Mouse (Mus musculus) c-Kit-positive CD71-positive TER-119-positive erythroid progenitor cells, embryonic 14.5 days (primary cell): Measurements from ENCODE around the gene Lrrc8c.
"Not testable (repeated sequence)": the region's sequence is repeated elsewhere in the genome, so short reads cannot be mapped to it uniquely, and the experiment has no call there.

Source experiments
- DNase-seq: peaks from one replicate; pipeline ENCODE4 v3.0.0-alpha.2; 2013; ENCODE audit warnings: low spot score

Gene Lrrc8c

DNA sequence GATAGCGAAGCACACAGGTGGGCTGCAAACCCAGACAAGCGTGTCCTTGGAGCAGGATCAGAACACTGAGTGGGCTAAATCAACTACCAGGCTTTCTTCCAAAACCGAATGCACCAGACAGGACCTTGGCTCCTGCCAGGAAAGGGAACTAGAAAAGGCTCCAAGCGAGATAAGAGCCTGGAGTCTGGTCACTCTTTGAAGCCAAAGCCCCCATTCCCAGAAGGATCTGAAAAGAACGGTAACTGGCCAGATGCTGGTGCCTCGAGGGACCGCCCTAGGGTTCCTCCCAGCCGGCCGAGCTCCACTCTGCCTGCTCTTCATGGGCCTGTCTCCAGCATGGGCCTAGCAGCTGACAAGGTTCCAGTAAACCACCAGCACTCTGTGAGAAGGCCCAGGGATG is 83.4 kb downstream of the Lrrc8c start:
- no peak for DNase-seq

DNA sequence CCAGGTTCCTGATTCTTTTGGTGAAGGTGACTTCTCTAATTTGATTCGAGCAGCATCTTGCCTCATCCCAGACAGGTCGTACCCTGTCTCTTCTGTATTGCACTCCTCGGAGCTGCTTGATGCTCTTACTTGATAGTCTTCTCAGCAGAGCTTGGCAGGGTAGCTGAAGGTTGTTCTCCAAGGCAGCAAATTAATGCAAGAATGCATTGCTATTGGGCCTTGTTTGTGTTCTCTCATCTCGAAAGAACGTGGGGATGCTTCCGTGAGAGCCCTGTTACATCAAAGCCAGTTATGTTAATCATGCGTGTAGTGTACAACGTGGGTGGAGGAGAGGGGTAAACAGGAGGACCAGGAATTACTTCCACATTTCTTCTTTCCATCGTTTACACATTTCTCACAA is 86.5 kb downstream of the Lrrc8c start:
- DNase-seq, result no peak

DNA sequence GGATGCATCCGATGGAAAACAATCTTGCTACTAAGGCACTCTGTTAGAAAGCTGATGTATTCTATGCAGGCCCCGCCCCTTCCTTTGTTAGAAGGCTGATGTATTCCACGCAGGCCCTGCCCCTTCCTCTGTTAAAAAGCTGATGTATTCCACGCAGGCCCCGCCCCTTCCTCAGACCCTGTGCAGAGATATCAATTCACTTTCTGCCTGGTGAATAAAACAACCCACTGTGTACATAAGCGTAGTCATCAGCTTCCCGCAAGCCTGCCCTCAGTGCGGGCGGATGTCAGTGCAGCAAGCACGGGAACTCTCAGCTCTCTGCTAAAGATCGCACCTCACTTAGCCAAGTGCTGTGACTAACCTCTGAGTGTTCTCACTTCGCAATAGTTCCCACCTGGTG is 90.5 kb downstream of the Lrrc8c start:
- no peak for DNase-seq

DNA sequence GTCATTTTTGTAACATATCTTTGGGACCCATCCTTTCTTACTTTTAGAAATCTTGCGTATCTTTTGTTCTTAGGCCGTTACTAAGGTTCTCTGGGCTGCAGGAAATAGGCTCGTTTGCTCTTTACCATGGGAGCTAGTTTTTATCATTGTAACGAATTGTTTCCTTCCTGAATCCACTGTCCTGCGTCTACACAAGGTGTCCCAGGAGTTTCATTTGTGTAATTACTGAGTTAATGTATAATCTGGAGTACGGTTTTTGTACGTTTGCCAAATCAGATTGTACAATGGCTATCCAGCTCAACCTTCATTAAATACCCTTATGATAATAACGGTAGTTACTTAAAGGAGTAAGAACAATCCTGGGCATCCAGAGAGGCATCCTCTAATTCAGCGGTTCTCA is 93.8 kb downstream of the Lrrc8c start:
- DNase-seq, result no peak

DNA sequence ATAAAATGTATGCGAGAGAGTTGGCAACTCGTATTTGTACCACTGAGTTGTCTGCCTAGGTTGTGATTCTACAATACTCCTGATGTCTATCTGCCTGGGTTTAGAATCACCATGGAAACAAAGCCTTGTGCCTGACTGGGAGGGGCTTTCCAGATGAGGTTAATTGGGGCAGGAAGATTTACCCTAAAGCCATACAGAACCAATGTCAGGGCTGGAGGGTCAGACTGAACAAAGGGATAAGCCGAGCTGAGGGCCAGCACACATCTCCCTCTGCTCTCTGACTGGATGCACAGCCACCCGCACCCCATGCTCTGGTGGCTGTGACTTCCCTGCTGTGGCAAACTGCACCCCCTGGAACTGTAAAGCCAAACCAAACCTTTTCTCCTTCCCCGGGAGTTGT is 94.8 kb downstream of the Lrrc8c start:
- DNase-seq, result no peak

DNA sequence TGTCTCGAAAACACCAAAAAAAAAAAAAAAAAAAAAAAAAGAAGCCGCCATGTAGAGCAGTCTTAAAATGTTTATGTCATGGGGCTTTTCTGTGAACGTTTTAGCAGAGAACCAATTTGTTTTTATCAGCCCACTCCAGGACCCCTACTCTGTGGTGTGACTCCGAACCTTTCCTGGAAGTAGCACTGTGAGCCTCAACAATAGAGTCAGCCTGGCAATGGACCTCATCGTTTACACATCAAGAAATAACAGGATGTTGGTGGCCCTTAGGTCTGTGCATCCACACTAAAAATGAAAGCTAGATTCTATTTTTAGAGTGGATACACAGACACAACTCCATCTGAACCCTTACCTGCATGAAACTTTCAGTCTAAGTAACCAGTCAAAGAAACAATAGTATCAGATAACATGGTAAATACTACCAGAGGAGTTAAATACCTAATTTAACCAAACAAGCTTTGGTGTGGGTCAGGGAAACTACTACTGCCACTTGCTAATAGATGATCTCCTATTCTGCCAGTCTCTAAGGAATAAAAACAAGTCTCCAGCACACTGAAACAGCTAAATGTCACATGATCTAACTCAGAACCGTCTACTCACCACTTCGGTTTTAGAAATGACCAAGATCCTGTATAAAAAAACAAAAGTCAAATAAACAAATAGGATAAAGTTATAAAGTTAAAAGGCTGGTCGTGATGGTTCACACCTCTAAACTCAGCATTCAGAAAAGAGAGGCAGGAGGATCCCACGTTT is 95.7 kb downstream of the Lrrc8c start:
- DNase-seq, result no peak

DNA sequence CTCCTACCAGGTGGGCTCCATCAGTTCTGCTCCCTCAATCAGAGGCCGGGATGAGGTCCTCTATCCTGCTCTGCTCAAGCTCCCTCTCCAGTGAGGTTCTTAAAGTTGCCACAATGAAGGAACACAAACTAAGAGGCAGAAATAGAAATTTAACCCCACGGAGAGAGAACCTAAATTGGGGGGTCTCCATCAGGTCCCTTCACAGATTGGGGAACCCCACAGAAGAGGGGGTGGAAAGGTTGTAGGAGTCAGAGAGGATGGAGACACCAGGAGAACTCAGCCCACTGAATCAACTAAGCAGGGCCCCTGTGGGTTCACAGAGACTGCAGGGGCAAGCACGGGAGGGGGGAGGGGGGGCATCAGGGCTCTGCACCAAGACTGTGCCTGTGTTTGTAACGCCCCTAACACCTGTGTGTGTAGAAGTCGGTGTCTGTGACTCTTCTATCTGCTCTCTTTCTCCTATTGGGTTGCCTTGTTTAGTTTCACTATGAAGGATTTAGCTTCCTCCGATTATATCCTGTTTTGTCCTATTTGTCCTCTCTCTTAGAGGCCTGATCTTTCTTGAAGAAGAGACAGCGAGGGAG is 96.8 kb downstream of the Lrrc8c start:
- DNase-seq, result no peak

DNA sequence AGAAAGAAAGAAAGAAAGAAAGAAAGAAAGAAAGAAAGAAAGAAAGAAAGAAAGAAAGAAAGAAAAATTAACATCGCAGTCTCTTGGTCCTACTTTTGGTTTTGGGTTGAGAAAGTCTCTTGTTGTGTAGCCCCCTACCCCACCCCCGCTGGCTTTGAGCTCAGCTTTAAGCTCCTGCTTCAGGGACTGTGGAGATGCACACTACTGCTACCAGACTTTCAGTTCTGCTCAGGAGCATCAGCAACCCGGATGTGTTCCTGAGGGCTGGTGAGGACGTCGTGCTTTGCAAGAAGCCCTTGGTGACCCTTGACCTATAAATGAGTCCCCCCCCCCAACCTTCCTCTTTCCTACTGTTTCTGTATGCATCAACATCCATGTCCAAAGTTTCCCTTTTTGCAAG is 97.3 kb downstream of the Lrrc8c start:
- DNase-seq, result no peak

DNA sequence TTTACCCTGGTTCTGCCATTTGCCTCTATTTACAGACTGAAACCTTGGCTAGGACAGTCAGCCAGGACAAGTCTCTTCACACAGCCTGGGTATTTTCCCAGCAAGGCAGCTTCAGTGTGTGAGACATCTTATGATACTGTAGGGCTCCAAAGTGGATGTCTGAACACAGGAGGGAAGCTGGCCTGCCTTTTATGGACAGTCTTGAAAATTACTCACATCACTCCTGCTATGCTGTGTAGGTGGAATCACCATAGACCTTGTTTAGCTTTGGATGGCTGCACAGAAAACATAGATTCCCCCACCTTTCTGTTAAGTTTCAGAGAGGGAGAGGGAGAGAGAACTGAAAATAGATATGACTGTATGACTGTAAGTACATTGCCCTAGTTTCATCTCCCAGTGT is 99.3 kb downstream of the Lrrc8c start:
- DNase-seq, result no peak

DNA sequence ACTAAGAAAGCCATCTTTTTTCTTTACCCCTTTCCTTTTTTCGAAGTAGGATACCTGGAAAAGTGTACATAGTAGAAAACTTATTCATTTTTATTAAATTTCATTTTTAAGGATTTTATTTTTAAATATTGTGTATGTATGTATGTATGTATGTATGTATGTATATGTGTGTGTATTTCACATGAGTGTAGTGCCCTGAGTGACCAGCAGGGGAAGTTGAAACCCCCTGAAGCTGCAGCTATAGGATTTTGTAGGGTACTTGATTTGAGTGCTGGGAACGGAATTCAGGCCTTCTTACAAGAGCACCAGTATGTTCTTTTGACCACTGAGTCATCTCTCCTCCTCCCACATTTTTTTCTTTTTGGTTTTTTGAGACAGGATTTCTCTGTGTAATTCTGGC is 100.5 kb downstream of the Lrrc8c start:
- DNase-seq, result no peak

DNA sequence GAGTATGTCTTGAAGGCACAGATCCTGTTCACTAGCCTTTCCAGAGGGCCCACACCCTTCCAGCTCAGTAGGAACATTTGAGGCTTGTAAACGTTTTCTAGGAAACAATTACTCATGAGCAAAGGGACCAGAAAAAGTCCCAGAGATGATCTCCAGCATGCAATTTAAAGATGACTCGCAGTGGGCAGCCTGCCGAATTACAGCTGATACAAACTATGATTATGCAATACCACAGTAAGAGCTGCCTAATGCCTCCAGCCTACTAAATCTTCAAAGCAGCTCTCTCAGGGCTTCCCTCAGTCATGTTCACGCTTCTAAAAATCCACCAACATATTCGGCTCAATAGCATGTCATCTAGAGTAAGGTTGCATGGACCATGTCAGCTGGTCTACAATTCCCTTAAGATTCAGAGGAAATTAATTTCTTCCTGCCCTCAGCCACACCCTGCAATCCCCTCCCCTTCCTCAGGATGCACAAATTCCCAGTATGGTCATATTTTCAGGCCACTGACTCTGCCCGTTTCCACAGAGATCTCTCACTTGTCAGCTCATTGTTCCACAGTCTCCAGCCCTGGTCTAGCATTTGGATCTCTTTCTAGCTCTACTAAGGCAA is 101.4 kb downstream of the Lrrc8c start:
- DNase-seq, result no peak

DNA sequence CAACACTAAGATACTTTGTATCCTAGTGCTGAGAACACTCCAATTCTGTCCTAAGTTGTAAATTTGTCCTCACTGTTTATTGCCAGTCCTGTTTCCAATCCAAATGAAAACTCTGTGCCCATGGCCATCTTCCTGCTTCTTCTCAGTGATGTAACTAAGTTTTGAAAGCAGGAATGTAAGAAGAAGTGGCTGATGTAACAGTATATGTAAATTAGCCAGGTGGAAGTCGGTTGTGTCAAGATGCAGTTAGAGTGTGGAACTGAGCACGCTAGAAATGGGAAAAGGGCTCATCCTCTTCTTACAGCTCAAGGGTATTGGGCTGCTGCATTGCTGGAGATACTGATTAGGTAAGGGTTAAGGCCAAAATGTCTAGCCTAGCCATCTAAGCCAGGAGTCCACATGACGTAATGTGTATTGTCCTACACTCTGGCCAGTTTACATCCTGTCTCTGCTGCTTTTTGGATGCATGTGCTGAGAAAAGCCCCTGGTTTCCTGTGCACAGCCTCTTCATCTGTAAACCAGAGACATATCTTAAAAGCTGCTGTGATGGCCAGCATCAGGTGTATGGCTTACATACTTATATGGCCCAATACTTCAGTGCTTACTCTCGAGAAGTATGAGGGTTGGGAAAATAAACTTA is 104.0 kb downstream of the Lrrc8c start:
- no peak for DNase-seq

DNA sequence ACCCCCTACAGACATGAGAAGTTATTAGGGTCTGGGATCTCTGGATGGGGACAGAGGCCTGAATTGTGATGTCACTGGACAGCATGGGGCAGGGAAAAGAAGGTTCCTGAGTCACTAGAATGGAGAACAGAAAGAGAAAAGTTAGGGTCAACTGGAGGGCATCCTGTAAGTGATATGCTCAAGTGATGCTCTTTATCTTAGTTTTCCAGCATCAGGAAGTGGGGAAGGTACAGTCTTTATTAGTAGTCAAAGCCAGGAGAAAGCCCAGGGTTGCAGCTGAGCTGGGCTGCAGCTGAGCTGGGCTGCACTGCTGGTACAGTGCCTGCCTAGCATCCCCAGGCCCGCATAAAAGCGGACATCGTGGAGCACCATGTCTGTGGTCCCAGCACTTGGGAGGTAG is 105.1 kb downstream of the Lrrc8c start:
- no peak for DNase-seq

DNA sequence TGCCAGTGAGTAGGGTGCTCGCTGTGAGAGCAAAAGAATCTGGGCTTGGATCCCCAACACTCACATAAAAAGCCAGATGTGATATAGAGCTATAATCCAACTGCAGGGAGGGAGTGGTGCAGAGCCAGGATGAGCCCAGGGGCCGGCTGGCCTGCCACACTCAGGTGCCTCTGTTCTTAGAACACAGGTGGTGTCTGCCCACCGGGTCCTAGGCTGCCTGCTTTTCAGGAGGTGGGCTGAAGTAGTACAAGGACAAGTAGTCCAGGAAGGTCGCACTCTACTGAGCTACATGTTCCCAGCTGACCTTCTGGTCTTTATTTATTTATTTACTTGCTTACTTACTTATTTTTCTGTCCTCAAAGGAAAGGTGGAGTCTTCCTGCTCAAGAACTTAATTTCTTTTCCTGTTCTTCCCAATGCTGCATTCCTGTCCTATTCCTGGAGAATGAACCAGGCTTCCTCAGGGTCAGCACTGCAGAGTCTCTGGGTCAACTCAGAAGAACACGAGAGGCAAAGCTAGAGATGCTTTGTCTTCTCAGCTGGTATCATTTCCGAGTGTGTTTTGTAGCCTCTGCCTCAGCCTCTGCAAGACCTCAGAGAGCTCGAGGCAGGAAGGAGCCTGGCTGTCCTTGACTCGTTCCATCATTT is 106.4 kb downstream of the Lrrc8c start:
- DNase-seq, result no peak

DNA sequence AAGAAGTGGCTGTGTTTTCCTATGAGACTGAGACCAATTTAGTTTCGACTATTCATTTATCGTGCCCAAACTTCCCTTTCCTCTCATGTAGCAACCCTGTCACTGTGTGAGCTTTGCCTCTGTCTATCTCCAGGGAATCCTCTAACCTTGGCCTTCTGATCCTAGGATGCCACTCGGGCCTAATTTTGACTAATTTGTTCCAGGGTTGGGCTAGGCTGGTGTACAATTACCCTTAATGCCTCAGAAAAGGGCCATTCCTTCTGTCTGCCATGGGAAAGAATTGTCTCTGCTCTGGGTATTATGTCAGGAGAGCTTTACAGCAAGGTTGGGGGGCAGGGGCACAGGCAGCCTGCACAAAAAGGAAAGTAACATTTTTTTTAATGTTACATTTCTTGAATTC is 107.2 kb downstream of the Lrrc8c start:
- no peak for DNase-seq

DNA sequence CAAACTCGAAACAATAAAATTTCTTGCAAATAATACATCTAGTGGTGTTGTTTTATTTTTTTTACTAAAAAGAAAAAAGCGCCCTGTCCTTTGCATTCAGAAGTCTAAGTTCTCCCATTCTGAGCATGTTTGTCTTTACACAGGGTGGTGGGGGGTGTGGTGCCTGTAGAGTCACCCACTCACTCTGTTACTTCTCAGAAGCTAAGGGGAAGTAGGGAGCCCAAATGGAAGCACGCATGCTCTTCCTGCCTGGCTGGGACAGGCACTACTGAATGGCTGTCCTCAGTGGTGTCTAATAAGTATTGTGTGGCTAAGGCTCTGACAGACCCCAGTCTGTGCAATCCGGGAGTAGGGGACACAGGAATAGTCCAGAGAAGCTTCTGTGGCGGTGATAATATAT is 107.9 kb downstream of the Lrrc8c start:
- no peak for DNase-seq

DNA sequence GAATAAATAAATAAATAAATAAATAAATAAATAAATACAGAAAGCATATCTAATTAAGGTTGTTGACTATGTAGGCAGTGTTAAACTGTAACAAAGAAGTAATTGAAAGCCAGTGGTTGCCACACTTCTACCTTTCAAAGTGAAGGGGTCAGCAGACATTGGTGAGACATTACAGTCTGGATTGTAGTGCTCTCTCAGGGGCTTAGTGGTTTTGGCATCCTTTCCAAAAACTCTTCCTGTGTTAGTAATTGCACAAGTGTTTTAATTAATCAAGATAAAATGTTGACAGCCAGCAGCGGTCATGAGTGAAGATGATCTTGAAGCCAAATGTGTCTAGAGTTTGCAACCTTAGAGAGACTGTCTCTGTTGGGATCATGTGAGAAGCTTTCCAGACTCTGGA is 110.8 kb downstream of the Lrrc8c start:
- DNase-seq, result no peak

DNA sequence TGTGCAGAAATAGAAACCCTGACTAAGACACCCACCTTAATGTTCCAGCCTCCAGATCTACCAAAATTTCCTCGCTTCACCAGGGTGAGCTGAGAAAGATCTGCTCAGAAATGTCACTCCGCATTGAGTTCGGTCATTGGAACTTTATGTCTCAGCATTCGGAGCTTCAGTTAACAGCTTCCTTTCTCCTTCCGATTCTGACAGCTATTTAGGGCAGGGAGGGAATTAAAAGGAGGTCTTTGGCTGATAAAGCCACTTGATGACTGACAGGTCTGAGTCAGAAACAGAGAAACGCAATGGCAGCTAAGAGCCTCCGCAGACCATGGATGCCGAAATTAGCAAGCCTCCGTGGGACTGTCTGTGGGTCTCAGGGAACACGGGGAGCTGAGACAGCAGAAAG is 112.9 kb downstream of the Lrrc8c start:
- no peak for DNase-seq

DNA sequence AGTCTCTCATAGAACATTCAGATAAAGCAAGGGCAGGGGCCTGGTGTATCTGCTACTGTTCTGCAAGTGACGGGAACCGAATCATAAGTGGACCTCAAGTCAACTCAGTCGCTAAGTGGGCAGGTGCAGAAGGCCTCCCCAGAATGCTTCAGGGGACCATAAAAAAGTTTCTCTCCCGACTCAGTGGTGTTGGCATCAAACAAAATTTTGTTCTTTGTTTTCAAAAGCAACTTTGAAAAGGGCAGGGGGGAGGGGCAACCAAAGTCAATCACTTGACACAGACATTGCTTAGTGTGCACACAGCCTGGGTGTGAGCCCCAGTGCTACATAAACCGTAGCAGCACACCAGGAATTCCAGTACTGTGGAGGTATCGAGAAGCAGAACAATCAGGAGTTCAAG is 116.4 kb downstream of the Lrrc8c start:
- no peak for DNase-seq

DNA sequence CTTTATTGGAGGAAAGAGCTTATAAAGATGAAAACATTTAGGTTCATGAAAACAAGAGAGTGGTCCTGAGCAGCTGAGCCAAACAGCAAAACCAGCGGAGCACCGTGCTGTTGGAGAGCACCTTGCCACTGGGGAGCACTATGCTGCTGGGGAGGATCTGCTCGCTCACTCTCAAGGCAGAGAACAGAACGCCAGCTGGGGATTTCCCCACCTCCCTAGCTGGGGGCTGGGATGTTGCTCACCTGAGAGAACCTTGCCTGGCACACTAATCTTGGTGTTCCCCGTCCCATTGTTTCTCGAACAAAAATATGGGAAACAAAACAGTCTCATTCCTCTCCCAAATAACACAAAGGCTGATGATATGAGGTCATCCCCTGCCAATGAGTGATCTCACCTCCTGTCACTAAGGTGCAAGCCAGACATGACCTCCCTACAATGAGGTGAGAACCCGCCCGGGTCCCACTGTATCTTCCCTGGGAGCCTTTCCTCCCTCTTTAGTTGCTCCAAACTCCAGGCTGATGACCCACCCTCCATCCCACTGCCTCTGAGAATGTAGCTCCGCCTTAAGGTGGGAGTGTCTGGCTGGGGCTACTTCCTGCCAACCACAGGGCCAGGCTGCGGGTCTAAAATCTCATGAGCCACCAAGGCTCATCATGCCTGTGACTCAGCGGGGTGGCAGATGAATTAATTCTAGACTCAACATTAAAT is 117.5 kb downstream of the Lrrc8c start:
- DNase-seq, result no peak

DNA sequence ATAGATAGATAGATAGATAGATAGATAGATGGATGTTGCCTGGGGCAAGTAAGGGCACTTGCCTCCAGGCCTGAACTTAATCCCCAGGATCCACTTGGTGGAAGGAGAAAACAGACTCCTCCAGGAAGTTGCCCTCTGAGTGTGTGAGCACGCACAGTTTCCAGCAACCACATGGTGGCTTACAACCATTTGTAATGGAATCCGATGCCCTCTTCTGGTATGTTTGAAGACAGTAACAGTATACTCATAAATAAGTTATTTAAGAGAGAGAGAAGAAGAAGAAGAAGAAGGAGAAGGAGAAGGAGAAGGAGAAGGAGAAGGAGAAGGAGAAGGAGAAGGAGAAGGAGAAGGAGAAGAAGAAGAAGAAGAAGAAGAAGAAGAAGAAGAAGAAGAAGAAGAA is 119.1 kb downstream of the Lrrc8c start:
- DNase-seq, result not testable (repeated sequence)

DNA sequence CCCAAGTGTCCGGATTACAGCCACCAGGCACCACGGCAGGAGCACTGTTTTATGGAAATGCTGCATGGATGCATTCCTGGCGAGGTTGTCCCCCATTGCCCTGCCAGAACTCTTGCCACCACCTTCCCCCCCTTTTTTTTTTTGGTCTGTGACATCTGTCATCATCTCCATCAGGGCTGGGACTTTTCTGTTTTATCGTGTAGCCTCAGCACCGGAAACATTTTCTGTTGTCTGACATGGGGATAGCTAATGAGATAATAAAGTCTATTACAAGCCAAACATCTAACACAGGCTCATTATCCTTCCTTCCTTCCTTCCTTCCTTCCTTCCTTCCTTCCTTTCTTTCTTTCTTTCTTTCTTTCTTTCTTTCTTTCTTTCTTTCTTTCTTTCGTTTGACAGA is 119.7 kb downstream of the Lrrc8c start:
- DNase-seq, result no peak
